Mouse (Mus musculus) forebrain, embryonic 16.5 days (tissue): ENCODE measurements around the gene Map3k20. TPM values are rescaled to one million over a fixed set of nuclear protein-coding genes. Genes with fewer than 3 reads are reported as not detected.

ENCODE experiments used
- ATAC-seq: fragments of 200-750 bp; cut with Nextera tagmentation; 2 replicates; pipeline ENCODE4 v1.8.0; 2017; ENCODE audit warnings: mild to moderate bottlenecking, moderate library complexity
- H3K27ac ChIP-seq: fragments of 300-500 bp; sonication (generic); 2 replicates; pipeline ENCODE4 v1.5.1; 2014; ENCODE audit warnings: low read length, control low read depth
- H3K27me3 ChIP-seq: fragments of 300-500 bp; sonication (generic); replicated peaks from 2 replicates; pipeline ENCODE4 v1.6.1; 2014; ENCODE audit warnings: low read length; ENCODE audit not compliant: control insufficient read depth, insufficient read depth
- H3K36me3 ChIP-seq: fragments of 300-500 bp; sonication (generic); 2 replicates; pipeline ENCODE4 v1.6.1; 2014; ENCODE audit not compliant: control insufficient read depth, insufficient read depth
- H3K4me1 ChIP-seq: fragments of 300-500 bp; sonication (generic); replicated peaks from 2 replicates; pipeline ENCODE4 v1.6.1; 2014; ENCODE audit warnings: low read length; ENCODE audit not compliant: control insufficient read depth, insufficient read depth
- H3K4me2 ChIP-seq: fragments of 300-500 bp; sonication (generic); 2 replicates; pipeline ENCODE4 v1.6.1; 2014; ENCODE audit warnings: mild to moderate bottlenecking, low read length, control low read depth
- H3K4me3 ChIP-seq: fragments of 300-500 bp; sonication (generic); replicated peaks from 2 replicates; pipeline ENCODE4 v1.5.1; 2014; ENCODE audit warnings: mild to moderate bottlenecking, low read length, control low read depth
- H3K9ac ChIP-seq: fragments of 300-500 bp; sonication (generic); replicated peaks from 2 replicates; pipeline ENCODE4 v1.6.1; 2014; ENCODE audit warnings: low read depth, low read length, control low read depth
- H3K9me3 ChIP-seq: fragments of 300-500 bp; sonication (generic); 2 replicates; pipeline ENCODE4 v1.6.1; 2016; ENCODE audit warnings: low read length; ENCODE audit not compliant: control insufficient read depth
- WGBS: fragments of 180-500 bp; shearing (Covaris S2); extraction: QIAGEN DNeasy Blood & Tissue Kit; methylation state at CpG from one replicate; pipeline ENCODE4 v1.1.7; 2014; 5-methylcytosine and 5-hydroxymethylcytosine counted together
- polyA plus RNA-seq: library from polyadenylated mRNA; unstranded; fragments of >200 nt; fragmentation: Nextera tagmentation; extraction: Ambion mirVana; gene quantifications from 2 replicates; pipeline ENCODE4 v1.2.1, GENCODE M21; 2015

The Map3k20 gene
- polyA plus RNA-seq, 1 experiment from 2014 or later: 4.2 TPM

DNA sequence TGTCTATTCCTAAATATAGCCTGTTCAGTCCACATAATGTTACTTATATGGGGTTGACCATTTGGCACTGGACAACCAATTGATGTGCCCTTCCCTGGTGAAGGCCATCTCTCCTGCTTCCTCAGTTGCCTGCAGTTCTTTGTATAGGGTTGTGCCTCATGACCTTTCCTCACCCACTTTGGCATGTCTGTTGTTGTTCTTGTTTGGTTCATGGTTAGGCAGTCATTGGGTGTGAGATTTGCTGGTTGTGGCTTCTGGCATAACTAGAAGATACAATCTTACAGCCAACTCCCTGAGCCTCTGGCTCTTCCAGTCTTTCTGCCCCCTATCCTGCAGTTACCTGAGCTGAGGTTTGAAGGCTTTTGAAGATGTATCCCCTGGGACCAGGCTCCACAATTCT is 67.3 kb downstream of the Map3k20 start:
- Histone ChIP-seq H3K4me1 (no peaks in the 10 kb centered on the region), H3K36me3 (no peaks in the 10 kb centered on the region), H3K4me3 (no peak overlapping the region), H3K27me3 (no peaks in the 10 kb centered on the region), H3K9ac (no peak overlapping the region), H3K27ac (no peak overlapping the region), H3K9me3 (no peaks in the 10 kb centered on the region), H3K4me2 (no peak overlapping the region)
- no peak for ATAC-seq

DNA sequence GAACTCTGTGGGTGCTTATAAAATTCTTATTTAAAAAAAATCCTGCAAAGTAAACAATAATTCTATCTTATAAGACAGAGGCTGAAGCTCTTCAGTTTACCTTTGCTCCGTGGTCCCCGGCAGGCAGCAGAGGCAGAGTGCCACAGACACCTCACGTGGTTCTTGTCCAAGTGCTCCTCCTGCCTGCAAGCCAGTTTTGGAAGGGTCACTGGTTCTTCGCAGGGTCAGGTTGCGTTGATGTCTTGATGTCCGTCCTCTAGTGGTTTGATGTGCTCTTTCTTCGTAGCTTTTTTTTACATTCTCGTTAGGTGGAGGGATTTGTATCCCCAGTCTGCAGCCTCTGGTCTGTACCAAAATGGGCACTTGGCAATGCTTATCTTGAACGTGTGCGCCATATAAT is 71.0 kb downstream of the Map3k20 start:
- no peak overlapping the region for H3K4me2 ChIP-seq
- no peaks in the 10 kb centered on the region for H3K4me1 ChIP-seq
- WGBS: 76% methylated on average over 10 of the region's 10 CpGs
- no peaks in the 10 kb centered on the region for H3K9me3 ChIP-seq
- H3K36me3 ChIP-seq: no peaks in the 10 kb centered on the region
- H3K27ac ChIP-seq: no peak overlapping the region
- no peaks in the 10 kb centered on the region for H3K27me3 ChIP-seq
- ATAC-seq: no peak
- no peak overlapping the region for H3K9ac ChIP-seq
- H3K4me3 ChIP-seq: no peak overlapping the region

- Histone ChIP-seq H3K9me3 (no peaks in the 10 kb centered on the region), H3K36me3 (no peaks in the 10 kb centered on the region), H3K27me3 (no peaks in the 10 kb centered on the region), H3K4me2 (no peak overlapping the region), H3K4me3 (no peak overlapping the region), H3K4me1 (no peaks in the 10 kb centered on the region), H3K9ac (no peak overlapping the region), H3K27ac (no peak overlapping the region)
- 31% methylated on average over 3 of the region's 3 CpGs for WGBS
- no peak for ATAC-seq
These were observed 76.1 kb downstream of the Map3k20 start for GRCm38 (mm10) chr2:72361572-72361971.

- WGBS: 95% methylated on average over 1 of the region's 1 CpGs
- H3K4me2 ChIP-seq: no peak overlapping the region
- H3K4me3 ChIP-seq: no peak overlapping the region
- no peaks in the 10 kb centered on the region for H3K4me1 ChIP-seq
- H3K27ac ChIP-seq: no peak overlapping the region
- no peak overlapping the region for H3K9ac ChIP-seq
- ATAC-seq: no peak
- no peaks in the 10 kb centered on the region for H3K27me3 ChIP-seq
- no peaks in the 10 kb centered on the region for H3K36me3 ChIP-seq
- H3K9me3 ChIP-seq: no peaks in the 10 kb centered on the region
These were observed 78.0 kb downstream of the Map3k20 start for GRCm38 (mm10) chr2:72363449-72363848.

DNA sequence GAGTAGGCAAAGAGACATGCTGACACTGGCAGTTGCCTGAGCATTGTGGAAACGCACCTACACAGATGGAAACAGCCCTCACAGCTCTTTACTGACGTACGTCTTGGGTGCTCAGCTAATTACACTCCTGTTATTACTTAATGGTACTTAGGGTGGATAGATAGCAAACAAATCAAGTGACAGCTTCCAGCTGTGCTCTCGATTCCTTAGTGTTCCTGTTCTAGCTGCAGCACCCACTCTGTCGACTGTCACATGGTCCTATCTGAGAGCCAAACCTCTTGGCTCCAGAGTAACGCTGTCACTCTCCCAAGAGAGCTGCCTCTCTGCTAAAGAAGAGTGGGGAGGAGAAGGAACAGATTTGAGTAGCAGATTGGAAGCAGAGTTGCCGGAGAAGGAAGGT is 80.5 kb downstream of the Map3k20 start:
- H3K9me3 ChIP-seq: no peaks in the 10 kb centered on the region
- H3K27ac ChIP-seq: no peak overlapping the region
- 60% methylated on average over 7 of the region's 7 CpGs for WGBS
- no peak overlapping the region for H3K9ac ChIP-seq
- ATAC-seq: no peak
- no peaks in the 10 kb centered on the region for H3K36me3 ChIP-seq
- no peak overlapping the region for H3K4me2 ChIP-seq
- H3K4me1 ChIP-seq: no peaks in the 10 kb centered on the region
- no peaks in the 10 kb centered on the region for H3K27me3 ChIP-seq
- no peak overlapping the region for H3K4me3 ChIP-seq

- Histone ChIP-seq H3K36me3 (no peaks in the 10 kb centered on the region), H3K9ac (no peak overlapping the region), H3K4me3 (no peak overlapping the region), H3K4me1 (no peaks in the 10 kb centered on the region), H3K4me2 (no peak overlapping the region), H3K27me3 (no peaks in the 10 kb centered on the region), H3K9me3 (no peaks in the 10 kb centered on the region), H3K27ac (no peak overlapping the region)
- WGBS: 86% methylated on average over 5 of the region's 5 CpGs
- ATAC-seq: no peak
These were observed 81.1 kb downstream of the Map3k20 start for GRCm38 (mm10) chr2:72366503-72366902.

DNA sequence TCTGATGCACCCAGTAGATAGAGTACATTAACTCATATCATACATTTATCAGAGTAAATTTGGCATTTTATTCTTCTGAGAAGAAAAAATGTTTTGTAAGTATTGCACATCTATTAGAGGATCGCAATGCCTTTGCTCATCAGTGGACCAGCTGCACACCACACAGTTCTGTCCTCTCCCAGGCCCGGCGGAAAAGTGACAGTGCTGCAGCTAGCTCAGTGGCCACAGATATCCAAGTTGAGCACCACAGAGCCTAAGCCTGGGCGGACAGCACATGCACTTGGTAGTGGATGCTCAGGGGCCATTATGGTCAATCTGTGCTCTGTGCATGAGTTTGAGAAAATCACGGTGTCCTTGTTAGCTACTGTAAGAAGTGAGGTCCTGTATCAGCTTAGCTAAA is 82.4 kb downstream of the Map3k20 start:
- 95% methylated on average over 5 of the region's 5 CpGs for WGBS
- H3K9ac ChIP-seq: no peak overlapping the region
- H3K27ac ChIP-seq: no peak overlapping the region
- H3K9me3 ChIP-seq: no peaks in the 10 kb centered on the region
- peaks cover 2% of the 10 kb centered on the region; the same call in 1 of the 2 replicates for H3K4me1 ChIP-seq
- H3K4me3 ChIP-seq: no peak overlapping the region
- H3K27me3 ChIP-seq: no peaks in the 10 kb centered on the region
- no peak overlapping the region for H3K4me2 ChIP-seq
- H3K36me3 ChIP-seq: no peaks in the 10 kb centered on the region
- no peak for ATAC-seq

- peaks cover 2% of the 10 kb centered on the region; the same call in 1 of the 2 replicates for H3K4me1 ChIP-seq
- no peak for ATAC-seq
- H3K9ac ChIP-seq: no peak overlapping the region
- no peaks in the 10 kb centered on the region for H3K36me3 ChIP-seq
- H3K9me3 ChIP-seq: no peaks in the 10 kb centered on the region
- no peak overlapping the region for H3K27ac ChIP-seq
- no peak overlapping the region for H3K4me2 ChIP-seq
- H3K4me3 ChIP-seq: no peak overlapping the region
- no peaks in the 10 kb centered on the region for H3K27me3 ChIP-seq
- WGBS: 89% methylated on average over 6 of the region's 6 CpGs
These were observed 83.7 kb downstream of the Map3k20 start for GRCm38 (mm10) chr2:72369140-72369600.

DNA sequence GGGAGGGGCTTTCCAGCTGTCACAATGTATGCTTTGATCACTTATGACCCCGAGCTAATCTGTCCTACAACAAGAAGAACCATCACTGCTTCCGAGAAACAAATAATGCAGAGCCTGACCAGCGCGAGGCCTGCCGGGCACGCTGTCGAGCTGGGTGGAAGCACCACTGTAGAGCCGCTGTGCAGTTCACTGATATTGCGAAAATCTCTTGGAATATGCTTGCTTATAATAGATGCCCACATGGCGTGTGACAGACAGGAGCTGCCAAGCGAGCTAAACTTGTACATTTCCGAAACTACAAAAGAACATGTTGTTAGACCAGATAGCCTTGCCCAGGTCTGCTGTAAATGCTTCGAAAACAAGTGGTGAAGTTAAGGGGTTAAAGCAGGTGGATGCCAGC is 86.7 kb downstream of the Map3k20 start:
- Histone ChIP-seq H3K36me3 (no peaks in the 10 kb centered on the region), H3K4me2 (no peak overlapping the region), H3K27me3 (no peaks in the 10 kb centered on the region), H3K27ac (no peak overlapping the region), H3K9ac (no peak overlapping the region), H3K4me1 (peaks cover 6% of the 10 kb centered on the region; the same call in 1 of the 2 replicates), H3K9me3 (no peaks in the 10 kb centered on the region), H3K4me3 (no peak overlapping the region)
- no peak for ATAC-seq
- WGBS: 86% methylated on average over 13 of the region's 13 CpGs

GRCm38 (mm10) chr2:72374076-72374475 is 88.6 kb downstream of the Map3k20 start:
- H3K9me3 ChIP-seq: no peaks in the 10 kb centered on the region

More at GRCm38 (mm10) chr2:72374076-72374475, 88.6 kb downstream of the Map3k20 start:
- Histone ChIP-seq H3K4me3 (no peak overlapping the region), H3K36me3 (no peaks in the 10 kb centered on the region), H3K27ac (no peak overlapping the region), H3K4me2 (no peak overlapping the region), H3K27me3 (no peaks in the 10 kb centered on the region), H3K9ac (no peak overlapping the region), H3K4me1 (peaks cover 7% of the 10 kb centered on the region; the same call in 1 of the 2 replicates)
- 87% methylated on average over 3 of the region's 3 CpGs for WGBS
- ATAC-seq: no peak
